Mouse (Mus musculus) megakaryocyte-erythroid progenitor cell, adult 5-6 weeks (primary cell): ENCODE measurements around the gene Brinp3. TPM values are rescaled to one million over a fixed set of nuclear protein-coding genes. Genes with fewer than 3 reads are reported as not detected.
"Not testable (repeated sequence)": the region's sequence is repeated elsewhere in the genome, so short reads cannot be mapped to it uniquely, and the experiment has no call there.

Experiments used
- ATAC-seq: replicated peaks from 2 replicates; pipeline ENCODE4 v1.8.0; 2016; ENCODE audit warnings: mild to moderate bottlenecking, inconsistent platforms; ENCODE audit not compliant: severe bottlenecking, poor library complexity, low FRiP score, low TSS enrichment
- total RNA-seq, 2 experiments: library from RNA; stranded (forward) in 1 of 2; stranded (reverse) in 1 of 2; fragments of 200-1000, 215-1000 nt in 1 of 2; fragments of >200 nt in 1 of 2; fragmentation: Nextera tagmentation in 1 of 2; gene quantifications; 2 replicates each; pipeline ENCODE4 v1.2.3; 2014 to 2017

Gene Brinp3
- total RNA-seq (2014; fragmentation: Nextera tagmentation) (not detected in 2 replicates), total RNA-seq (2017) (not detected in 2 replicates)

DNA sequence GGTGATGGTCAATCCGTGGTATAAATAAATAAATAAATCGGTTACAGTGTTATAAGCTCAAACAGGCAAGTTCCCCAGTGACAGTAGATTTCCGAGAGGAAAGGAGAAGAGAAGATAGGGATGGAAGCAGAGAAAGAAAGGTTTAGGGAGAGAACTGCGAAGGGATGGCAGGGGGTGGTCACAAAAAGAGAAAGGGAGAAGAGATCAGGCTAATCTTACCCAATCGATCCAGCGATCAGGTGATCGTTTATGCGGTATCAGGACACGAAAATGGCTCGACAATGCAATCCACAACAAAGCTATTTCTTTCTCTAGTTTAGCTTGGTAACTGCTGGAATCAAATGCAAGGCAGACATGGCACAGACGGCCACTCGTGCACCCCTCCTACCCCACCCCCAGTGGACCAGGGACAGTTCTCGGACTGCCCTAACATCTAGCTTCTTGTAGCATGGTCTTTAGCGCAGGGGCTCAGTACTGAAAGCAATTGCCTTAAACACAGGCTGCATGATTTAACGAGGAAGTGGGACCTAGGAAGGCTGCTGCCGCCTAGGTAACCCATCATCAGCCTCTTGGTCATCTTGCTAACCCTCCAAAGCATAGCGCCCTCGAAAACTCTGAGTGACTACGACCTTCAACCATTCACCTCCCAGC, at the start of gene Brinp3:
Brinp3 (plus strand) TSS at position 80 of the 651 bp plus-strand sequence.
- ATAC-seq = no peak

DNA sequence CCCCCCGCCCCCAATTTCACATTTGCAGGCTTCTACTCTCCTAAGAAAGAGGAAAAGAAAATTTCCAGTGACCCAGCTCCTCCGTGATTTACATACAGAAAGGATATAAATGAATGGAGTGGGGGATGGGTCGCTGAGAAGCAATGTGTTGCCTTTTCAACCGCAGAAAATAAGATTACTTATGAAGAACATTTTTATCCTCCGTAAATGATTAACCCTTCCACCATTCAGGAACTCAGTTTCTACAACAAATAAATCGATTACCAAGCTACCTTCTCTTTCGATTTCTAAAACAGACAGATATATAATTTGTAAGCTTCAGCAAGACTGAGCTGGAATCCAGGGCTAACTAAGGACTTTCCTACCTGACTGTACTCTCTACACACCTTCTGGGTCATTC, 339 bp upstream of the Brinp3 start:
- ATAC-seq = no peak

DNA sequence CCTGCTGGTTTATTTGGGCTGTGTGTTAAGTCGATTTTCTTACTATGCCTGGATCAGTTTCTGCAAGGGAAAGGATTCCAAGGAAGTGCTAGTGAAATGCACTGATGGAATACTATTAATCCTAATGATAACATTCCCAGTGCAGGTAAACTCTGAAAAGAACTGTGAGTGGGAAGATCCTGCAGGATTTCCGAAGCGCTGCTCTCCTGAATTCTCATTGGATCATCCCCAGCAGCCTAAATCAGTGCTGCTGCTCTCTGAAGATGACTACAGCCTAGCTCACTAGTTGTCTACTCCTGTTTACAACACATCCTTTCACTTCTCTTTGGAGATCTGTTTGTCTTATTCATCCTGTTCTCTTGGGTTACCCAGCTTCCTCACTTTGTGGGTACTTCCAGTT, 826 bp downstream of the Brinp3 start:
- no peak for ATAC-seq

DNA sequence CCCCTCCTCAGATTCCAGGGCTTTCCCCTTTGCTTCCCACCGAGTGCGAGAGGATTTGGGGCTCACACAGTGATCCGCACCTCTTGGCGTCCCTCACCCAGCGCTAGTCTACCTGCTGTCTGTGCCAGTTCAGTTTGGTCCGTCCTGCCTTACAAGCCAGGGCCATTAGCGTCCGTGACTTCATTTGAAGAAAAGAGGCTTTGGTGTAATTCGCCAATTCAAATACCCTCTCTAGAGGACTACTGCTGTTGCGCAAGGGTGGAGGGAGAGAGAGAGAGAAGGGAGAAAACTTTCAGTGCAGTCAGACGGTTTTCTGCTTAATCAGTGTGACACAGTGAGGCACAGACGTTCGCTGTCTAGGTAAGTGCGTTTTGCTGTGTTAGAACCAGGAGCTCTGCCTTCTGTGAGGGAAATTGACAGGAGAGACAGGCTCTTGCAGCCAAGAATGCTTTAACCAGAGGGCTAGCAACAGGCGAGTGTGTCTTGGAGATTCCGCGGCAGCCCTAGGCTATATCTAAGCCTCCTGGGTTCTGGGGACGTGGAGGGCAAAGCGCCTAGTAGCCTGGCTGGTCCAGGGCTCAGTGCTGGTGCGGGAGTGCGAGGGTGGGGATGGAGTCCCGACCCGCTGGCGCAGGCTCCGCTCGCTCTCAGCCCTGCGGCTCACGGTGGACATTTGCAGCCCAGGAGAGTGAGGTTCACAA, 3.0 kb downstream of the Brinp3 start:
- ATAC-seq = 0 out of 2 replicates have a peak, but pooled peaks have one; percentile 26

DNA sequence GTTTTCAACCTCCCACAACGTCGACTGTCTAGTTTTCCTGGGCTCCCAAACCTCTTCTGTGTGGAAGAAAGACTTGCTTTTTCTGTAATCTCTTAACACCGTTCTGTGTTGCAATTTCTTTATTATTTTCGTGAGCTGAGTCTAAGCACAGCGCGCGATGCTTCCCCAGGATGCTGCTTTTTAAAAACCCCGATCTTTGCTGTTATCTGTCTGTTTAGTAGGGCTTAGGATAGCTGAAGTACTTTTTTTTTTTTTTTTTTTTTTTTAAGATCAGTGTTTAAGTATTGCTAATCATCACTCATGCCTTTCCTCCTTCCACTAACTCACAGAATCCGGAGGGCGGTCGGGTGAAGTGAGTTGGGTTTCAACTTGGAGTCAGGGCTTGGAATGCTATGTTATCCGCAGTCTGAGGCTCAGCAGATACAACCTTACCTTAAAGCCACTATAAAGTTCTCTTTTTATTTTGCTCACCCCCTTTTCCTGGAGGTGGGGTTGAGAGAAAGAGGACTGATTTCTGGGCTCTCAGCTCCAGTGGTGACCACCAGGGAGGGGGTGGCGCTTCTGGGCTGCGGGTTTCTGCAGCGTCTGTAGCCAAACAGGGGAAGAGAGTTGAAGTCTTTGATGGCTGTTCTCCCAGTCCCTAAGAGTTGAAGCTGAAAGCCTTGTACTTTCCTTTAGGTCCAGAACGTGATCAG, 3.7 kb downstream of the Brinp3 start:
- ATAC-seq = no peak

DNA sequence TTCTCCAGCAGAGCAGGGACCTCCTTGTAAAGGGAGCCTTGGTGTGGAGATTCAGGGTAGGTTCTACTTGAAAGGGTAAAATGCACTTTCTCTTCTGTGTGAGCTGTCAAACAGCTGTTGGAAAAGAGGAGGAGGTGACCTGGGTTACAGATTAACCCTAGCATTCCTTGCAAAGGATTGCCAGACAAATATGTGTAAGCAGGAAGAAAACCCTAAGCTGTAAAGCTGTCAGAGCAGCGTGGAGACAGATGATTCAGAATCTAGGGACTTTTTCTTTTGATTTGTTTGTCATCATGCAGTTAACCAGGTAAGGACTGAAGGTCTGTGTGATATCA, 4.2 kb downstream of the Brinp3 start:
- ATAC-seq = no peak

DNA sequence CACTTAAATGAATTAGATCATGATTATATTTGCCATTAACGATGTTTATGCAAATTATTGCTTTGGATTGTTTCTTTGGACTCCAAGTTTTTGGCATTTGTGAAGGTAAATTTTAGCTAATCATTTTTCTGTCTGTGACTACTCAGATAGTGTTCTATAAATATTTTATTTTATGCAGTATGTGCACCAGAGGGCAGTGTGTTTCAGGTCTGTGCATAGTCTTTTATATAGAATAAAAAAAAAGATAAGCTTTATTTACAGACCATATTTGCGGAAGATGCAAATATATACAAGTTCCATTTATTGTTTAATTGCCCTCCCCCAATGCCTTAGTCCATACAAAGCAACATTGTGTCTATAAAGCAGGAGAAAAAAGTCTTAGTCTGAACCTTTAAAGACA, 20.8 kb downstream of the Brinp3 start:
- ATAC-seq = no peak

DNA sequence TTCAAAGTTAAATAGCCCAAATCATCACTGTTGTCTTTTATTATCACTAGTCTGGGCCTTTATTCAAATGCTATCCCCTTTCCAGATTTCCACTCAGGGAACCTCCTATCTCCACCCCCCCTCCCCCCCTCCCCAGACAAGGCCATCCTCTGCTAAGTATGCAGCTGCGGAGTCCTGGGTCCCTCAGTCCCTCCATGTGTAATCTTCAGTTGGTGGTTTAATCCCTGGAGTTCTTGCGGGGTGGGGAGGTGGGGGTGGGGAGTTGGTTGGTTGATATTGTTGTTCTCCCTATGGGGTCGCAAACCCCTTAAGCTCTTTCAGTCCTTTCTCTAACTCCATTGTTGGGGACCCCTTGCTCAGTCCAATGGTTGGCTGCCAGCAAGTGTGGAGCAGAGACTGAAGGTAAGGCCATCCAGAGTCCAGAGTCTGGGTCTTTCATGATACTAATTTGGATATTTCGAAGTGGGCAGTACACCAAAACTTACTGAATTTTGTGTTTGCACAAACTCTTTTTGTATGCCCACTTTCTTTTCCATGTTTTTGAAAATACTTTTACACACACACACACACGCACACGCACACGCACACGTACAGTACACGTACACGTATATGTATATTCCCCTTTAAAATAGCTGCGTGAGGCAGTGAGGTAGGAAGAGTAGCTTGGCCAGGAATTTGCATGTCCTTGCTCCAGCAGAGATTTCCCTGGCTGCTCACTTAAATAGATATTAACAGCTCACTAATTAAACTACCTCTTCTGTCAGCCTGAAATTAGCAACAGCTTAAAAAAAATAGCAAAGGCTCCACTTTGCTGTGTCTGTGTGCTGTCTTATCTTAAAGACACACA, 29.4 kb downstream of the Brinp3 start:
- ATAC-seq = no peak

DNA sequence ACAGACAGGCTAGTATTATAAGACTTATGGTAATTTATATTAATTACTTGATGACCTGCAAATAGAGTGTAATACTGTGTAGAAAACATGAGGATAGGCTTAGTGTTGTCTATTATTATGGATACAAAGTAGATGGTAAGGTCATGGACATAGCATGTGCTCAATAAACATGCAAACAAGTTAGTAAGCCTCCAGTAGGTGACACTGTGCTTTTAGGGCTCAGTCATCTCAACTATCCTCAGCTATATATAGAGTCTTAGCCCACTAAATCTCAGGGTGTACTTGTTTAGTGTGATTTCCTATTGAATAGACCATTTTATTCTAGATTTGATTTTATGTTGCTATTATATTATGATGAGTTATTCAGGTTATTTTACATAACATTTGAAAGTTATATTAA, 34.0 kb downstream of the Brinp3 start:
- no peak for ATAC-seq

DNA sequence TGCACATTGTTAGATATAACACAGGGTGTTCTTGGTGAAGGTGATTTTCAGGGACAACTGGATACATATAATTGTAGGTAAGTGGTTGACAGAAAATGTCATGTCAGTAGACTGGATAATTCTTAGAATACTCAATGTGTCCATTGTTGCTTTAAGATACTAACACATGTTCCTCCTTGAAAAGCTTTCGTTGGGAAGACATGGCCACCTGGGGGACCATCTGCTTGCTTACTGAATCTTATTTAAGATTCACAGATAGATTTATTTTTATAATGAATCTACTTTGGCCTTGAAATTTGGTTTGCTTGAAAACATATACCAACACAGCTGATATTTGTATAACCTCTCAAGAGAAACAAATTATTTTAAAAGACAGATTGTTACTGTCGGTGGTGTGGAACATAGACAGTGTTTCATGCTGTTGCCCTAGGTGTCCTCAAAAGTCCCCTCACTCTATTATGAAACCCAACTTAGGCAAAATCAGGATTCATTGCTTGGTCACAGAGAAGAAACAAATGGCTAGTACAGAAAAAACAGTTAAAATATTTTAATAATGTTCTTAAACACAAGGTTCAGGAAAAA, 52.4 kb downstream of the Brinp3 start:
- ATAC-seq = no peak

DNA sequence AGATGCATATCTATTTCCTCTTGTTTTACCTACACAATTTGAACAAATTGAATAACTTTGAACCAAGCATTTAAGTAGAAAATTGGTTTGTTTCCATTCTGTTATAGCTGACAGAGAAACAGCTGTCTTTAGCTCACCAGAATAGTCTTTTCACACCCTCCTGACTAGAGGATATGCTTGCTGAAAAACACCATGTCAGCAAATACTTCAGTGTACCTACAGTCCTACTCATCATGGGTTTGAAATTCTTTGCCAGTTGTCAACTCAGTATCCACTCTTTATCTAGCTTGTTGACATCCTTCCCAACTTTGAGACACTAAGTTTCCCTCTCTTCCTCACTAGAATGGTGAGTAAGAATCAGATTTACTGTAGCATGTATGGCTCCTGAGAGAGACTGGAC, 62.4 kb downstream of the Brinp3 start:
- ATAC-seq = no peak

DNA sequence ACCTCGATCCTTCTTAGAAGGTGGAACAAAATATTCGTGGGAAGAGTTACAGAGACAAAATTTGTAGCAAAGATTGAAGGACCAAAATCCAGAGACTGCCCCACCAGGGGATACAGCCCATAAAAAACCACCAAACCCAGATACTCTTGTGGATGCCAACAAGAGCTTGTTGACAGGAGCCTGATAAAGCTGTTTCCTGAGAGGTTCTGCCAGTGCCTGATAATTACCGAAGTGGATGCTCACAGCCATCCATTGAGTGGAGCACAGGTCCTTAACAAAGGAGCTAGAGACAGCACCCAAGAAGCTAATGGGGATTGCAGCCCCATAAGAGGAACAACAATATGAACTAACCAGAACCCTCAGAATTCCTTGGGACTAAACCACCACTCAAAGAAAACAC, 67.6 kb downstream of the Brinp3 start:
- no peak for ATAC-seq

DNA sequence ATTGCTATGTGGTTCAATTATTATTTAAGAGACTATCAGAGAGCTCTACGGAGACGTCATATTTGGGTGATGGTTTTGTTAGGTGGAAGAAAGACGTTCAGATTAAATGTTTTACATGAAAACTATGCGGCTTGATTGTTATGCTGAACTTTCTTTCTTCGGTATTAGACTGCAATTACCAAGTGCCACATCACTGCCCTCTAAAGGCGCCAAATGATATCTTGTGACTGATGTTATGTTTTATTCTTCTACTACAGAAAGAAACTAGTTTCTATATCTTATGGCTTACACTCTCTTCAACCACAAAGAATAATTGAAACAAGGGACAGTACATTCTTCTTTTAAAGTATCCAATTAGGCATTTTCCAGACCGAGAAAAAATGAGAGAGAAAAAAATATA, 89.6 kb downstream of the Brinp3 start:
- ATAC-seq = no peak

DNA sequence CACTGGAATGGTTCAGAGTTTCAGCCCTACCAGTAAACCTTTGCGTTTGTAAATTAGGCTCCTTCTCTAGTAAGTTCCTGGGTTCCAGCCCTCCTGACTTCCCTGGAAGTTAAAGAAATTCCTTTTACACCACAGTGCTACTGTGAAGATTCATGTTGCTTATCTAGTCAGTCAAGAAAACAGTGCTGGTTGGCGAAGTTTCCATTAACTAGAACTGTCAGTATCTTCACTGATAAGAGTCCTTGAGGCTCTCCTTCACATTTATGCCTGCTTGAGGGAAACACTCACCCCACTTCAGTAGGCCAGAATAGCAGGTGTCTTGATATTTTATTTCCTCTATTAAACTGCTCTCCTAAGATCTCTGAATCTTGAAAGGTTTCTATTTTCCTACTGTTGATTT, 138.3 kb downstream of the Brinp3 start:
- no peak for ATAC-seq

DNA sequence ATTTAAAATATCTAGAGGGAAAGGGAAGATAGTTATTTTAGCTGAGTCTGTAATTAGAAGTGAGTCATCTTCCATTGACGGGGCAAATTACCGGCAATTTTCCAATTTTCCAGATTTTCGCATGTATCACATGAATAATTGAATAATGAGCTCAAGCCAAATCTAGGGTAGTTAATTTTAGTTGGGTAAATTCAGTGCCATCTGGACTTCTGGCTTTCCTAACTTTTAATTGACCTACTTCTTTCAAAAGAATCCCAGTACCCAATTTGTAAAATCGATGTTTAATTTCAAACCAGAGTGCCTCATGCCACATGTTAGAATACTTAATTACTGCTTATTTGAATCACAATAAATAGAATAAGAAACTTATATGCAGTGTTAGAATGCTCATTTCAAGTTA, 162.7 kb downstream of the Brinp3 start:
- no peak for ATAC-seq

DNA sequence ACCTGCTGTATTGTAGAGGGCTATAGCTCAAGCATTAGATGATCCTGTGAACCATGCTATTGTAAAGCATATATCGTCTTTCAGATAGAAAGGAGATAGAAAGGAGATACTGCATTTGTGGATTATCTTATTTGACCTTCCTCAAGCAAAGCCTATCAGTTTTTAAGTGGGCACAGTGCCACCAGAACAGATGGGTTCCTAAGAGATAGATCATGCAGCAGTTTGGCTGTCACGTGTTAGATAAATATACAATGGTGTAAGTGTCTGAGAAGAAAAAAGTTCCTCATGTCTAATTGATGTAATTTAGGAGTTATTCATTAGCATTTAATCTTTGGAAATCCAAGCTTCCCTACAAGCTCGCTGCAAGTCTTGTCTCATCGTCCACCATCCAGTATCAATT, 206.2 kb downstream of the Brinp3 start:
- no peak for ATAC-seq

DNA sequence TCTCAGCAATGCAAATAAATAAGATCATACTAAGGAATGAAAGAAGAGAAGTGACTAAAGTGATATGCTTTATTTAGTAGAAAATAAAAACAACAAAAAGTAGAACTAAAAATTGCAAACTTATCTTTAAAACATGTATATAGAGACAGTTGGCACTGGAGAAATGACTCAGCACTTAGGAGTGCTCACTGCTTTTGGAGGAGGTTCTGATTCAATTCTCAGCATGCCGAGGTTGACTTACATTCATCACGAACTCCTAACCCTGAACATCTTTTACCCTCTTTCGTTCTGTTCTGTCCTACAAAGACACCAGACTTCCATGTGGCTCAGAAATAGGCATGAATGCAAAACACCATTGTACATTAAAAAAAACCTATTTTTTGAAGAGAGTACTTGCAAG, 225.0 kb downstream of the Brinp3 start:
- ATAC-seq = no peak

DNA sequence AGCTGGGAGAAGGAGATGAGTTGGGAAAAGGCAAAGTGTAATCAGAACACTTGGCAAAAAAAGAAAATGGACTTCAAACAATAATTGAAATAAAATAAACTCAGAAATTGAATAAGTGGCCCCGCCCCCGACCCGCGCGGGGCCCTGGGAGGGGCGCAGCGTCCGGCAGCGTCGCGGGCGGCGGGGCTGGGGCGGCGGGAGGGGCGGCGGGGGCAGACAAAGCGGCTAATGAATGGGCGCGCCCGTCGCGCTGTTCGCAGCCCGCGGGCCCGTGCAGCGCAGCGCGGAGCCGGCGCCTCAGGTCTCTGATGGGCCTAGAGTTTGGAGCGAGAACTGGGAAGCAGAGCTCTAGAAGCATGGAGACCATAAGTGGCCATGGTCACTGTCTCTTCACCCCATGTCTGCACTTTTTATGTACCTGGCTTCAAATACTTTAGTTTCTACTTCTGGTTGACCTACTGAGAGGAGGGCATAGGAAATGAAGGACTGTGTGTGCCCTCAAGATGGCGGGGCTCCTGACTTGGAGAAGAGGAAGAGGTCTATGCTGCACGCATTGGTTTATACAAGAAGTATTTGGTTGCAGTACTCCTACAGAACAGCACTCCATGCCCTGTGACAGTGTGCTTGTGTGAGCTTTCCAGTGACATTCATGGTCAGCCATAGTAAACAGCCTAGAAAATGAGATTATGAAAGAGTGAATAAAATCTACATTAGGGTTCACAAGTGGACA, 230.4 kb downstream of the Brinp3 start:
- ATAC-seq = not testable (repeated sequence)

DNA sequence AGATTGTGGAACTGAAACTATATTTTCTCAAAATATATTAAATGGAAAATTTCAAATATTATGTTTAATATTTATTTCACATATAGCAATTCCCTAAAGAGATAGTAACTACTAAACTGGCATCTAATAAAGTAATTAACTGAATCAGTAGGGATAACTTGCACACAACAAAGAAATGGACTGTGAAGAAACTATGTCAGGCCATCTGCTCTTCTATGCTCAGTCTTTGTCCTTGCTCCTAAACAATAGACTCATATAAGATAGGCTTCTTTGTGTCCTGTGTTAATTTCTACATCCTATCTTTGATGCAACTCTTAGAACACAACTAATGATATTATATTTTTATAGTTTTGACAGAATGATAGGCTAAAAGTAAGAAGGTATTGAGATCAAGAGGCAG, 256.5 kb downstream of the Brinp3 start:
- ATAC-seq = no peak
